Mouse (Mus musculus) forebrain, embryonic 10.5 days (tissue): Measurements from ENCODE around the gene Zpr1. TPM values are rescaled to one million over a fixed set of nuclear protein-coding genes. Genes with fewer than 3 reads are reported as not detected.
A peak's percentile ranks its signal among the peaks of the same experiment; 100 is the strongest.

Experiments used
- DNase-seq: peaks from one replicate; pipeline ENCODE4 v3.0.0-alpha.2; 2017; ENCODE audit warnings: low spot score; ENCODE audit errors: extremely low spot score
- H3K27ac ChIP-seq: fragments of 300-500 bp; sonication (generic); 2 replicates; pipeline ENCODE4 v1.5.1; 2016; ENCODE audit warnings: mild to moderate bottlenecking
- H3K27me3 ChIP-seq: fragments of 300-500 bp; sonication (generic); 2 replicates; pipeline ENCODE4 v1.6.1; 2016; ENCODE audit warnings: mild to moderate bottlenecking; ENCODE audit not compliant: poor library complexity, severe bottlenecking
- H3K36me3 ChIP-seq: fragments of 300-500 bp; sonication (generic); replicated peaks from 2 replicates; pipeline ENCODE4 v1.6.1; 2016; ENCODE audit warnings: mild to moderate bottlenecking, moderate library complexity
- H3K4me1 ChIP-seq: fragments of 300-500 bp; sonication (generic); 2 replicates; pipeline ENCODE4 v1.6.1; 2016
- H3K4me3 ChIP-seq: fragments of 300-500 bp; sonication (generic); 2 replicates; pipeline ENCODE4 v1.5.1; 2016; ENCODE audit warnings: mild to moderate bottlenecking, moderate library complexity
- H3K9me3 ChIP-seq: fragments of 300-500 bp; sonication (generic); 2 replicates; pipeline ENCODE4 v1.6.1; 2016; ENCODE audit warnings: mild to moderate bottlenecking, moderate library complexity
- WGBS: fragments of 180-500 bp; shearing (Covaris S2); methylation state at CpG from one replicate; pipeline ENCODE4 v1.1.7; 2016; 5-methylcytosine and 5-hydroxymethylcytosine counted together
- polyA plus RNA-seq: library from polyadenylated mRNA; unstranded; fragments of >200 nt; fragmentation: Nextera tagmentation; extraction: Ambion mirVana; gene quantifications from 2 replicates; pipeline ENCODE4 v1.2.1, GENCODE M21; 2016

The Zpr1 gene
- polyA plus RNA-seq, 1 experiment from 2014 or later, result 76.7 TPM

GRCm38 (mm10) chr9:46270782-46271181 lies 2.1 kb upstream of the Zpr1 start:
- no peak for DNase-seq
- no peaks in the 10 kb centered on the region for H3K9me3 ChIP-seq
- WGBS, result 96% methylated on average over 4 of the region's 4 CpGs
- peaks cover 16% of the 10 kb centered on the region for H3K36me3 ChIP-seq
- H3K4me1 ChIP-seq, result peaks cover 31% of the 10 kb centered on the region
- H3K27me3 ChIP-seq, result peaks cover 39% of the 10 kb centered on the region
- H3K27ac ChIP-seq, result no peak overlapping the region
- no peak overlapping the region for H3K4me3 ChIP-seq

DNA sequence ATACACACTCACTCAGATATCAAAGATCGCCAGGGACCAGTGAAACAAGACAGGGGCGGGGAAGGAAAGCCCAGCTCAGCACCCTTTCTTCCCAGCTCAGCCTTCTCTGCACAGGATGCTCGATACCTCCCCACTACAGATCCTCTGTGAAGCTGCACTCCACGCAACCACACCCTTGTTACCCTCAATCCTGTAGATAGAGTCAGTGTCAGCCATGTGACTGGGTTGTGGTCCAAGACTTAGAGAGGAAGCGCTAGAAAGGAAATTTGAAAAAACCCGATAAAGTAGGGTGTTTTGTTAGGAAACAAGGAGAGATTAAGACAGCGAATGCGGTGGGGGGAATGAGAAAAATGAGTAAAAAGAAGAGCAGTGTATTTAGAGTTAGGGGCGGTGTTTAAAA lies 794 bp upstream of the Zpr1 start:
- peaks cover 31% of the 10 kb centered on the region for H3K4me1 ChIP-seq
- H3K36me3 ChIP-seq, result peaks cover 29% of the 10 kb centered on the region
- peak overlapping the region; percentile 94 for H3K4me3 ChIP-seq

DNA sequence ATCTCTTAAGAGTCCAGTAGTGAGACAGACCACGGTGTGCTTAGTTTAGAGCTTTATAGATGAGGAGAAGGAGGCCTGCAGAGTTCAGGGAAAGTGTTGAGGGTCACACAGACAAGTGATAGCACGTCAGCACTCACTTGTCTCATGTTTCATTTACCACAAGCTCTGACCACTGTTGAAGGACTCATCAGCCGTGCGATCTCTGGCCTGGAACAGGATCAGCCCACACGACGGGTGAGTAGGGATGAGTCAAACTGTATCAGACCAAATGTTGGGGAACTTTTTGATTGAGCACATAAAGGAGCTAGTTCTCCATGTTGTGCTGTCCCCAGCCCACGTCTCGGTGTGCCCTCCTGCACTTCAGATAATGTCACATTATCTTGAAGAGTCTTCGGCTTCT lies 1.6 kb downstream of the Zpr1 start:
- Histone ChIP-seq H3K9me3 (no peaks in the 10 kb centered on the region), H3K4me3 (peak overlapping the region; percentile 94), H3K27me3 (peaks cover 22% of the 10 kb centered on the region), H3K4me1 (peaks cover 31% of the 10 kb centered on the region), H3K36me3 (peaks cover 51% of the 10 kb centered on the region), H3K27ac (no peak overlapping the region)
- DNase-seq, result no peak
- WGBS, result 91% methylated on average over 9 of the region's 9 CpGs

More for the DNA sequence above, 794 bp upstream of the Zpr1 start:
- Histone ChIP-seq H3K27ac (no peak overlapping the region), H3K27me3 (peaks cover 39% of the 10 kb centered on the region), H3K9me3 (no peaks in the 10 kb centered on the region)
- 86% methylated on average over 9 of the region's 9 CpGs for WGBS
- DNase-seq, result no peak

- H3K36me3 ChIP-seq, result peaks cover 62% of the 10 kb centered on the region
Measured at GRCm38 (mm10) chr9:46282631-46283436, 10.0 kb downstream of the Zpr1 start, which contains the start of gene Bud13. TSS of gene Bud13 (plus strand) at chr9:46283008.

GRCm38 (mm10) chr9:46298381-46298780 lies 25.5 kb downstream of the Zpr1 start:
- no peaks in the 10 kb centered on the region for H3K9me3 ChIP-seq
- no peak for DNase-seq
- no peaks in the 10 kb centered on the region for H3K27me3 ChIP-seq
- H3K27ac ChIP-seq, result no peak overlapping the region
- H3K36me3 ChIP-seq, result peaks cover 63% of the 10 kb centered on the region
- H3K4me3 ChIP-seq, result no peak overlapping the region
- H3K4me1 ChIP-seq, result no peaks in the 10 kb centered on the region
- 89% methylated on average over 4 of the region's 4 CpGs for WGBS

More at GRCm38 (mm10) chr9:46282631-46283436, 10.0 kb downstream of the Zpr1 start, which contains the start of gene Bud13:
- no peaks in the 10 kb centered on the region for H3K9me3 ChIP-seq
- peaks cover 24% of the 10 kb centered on the region for H3K4me1 ChIP-seq
- no peaks in the 10 kb centered on the region for H3K27me3 ChIP-seq
- under 1% methylated on average over 55 of the region's 55 CpGs for WGBS
- DNase-seq, result peak; percentile 89
- peak within 1 kb of the TSS; percentile 93 for H3K27ac ChIP-seq
- H3K4me3 ChIP-seq, result peak within 1 kb of the TSS; percentile 86

- no peak overlapping the region for H3K27ac ChIP-seq
- peaks cover 28% of the 10 kb centered on the region for H3K36me3 ChIP-seq
- no peaks in the 10 kb centered on the region for H3K9me3 ChIP-seq
- peak; percentile 60 for DNase-seq
- H3K27me3 ChIP-seq, result no peaks in the 10 kb centered on the region
- 15% methylated on average over 2 of the region's 2 CpGs for WGBS
- H3K4me1 ChIP-seq, result no peaks in the 10 kb centered on the region
- no peak overlapping the region for H3K4me3 ChIP-seq
Measured at GRCm38 (mm10) chr9:46302142-46302541, 29.3 kb downstream of the Zpr1 start.

- Histone ChIP-seq H3K4me1 (peaks cover 12% of the 10 kb centered on the region), H3K27ac (no peak overlapping the region), H3K9me3 (no peaks in the 10 kb centered on the region), H3K36me3 (no peaks in the 10 kb centered on the region), H3K27me3 (peaks cover 49% of the 10 kb centered on the region), H3K4me3 (no peak overlapping the region)
- WGBS, result 13% methylated on average over 7 of the region's 7 CpGs
- DNase-seq, result no peak
Measured at GRCm38 (mm10) chr9:46309121-46309520, 36.3 kb downstream of the Zpr1 start.

- Histone ChIP-seq H3K36me3 (no peaks in the 10 kb centered on the region), H3K27ac (peak overlapping the region; percentile 11; the same call in 1 of the 2 replicates), H3K9me3 (peaks cover 6% of the 10 kb centered on the region; the same call in 1 of the 2 replicates), H3K4me3 (no peak overlapping the region), H3K4me1 (peaks cover 32% of the 10 kb centered on the region), H3K27me3 (peaks cover 31% of the 10 kb centered on the region)
- 0% methylated on average over 4 of the region's 4 CpGs for WGBS
- peak; percentile 78 for DNase-seq
Measured at GRCm38 (mm10) chr9:46314507-46314906, 41.6 kb downstream of the Zpr1 start.

GRCm38 (mm10) chr9:46314921-46315320 lies 42.1 kb downstream of the Zpr1 start:
- DNase-seq, result no peak
- 56% methylated on average over 2 of the region's 2 CpGs for WGBS
- H3K36me3 ChIP-seq, result no peaks in the 10 kb centered on the region
- peak overlapping the region; percentile 82 for H3K27ac ChIP-seq
- H3K4me1 ChIP-seq, result peaks cover 32% of the 10 kb centered on the region
- peaks cover 10% of the 10 kb centered on the region for H3K9me3 ChIP-seq
- H3K27me3 ChIP-seq, result peaks cover 27% of the 10 kb centered on the region
- H3K4me3 ChIP-seq, result no peak overlapping the region

DNA sequence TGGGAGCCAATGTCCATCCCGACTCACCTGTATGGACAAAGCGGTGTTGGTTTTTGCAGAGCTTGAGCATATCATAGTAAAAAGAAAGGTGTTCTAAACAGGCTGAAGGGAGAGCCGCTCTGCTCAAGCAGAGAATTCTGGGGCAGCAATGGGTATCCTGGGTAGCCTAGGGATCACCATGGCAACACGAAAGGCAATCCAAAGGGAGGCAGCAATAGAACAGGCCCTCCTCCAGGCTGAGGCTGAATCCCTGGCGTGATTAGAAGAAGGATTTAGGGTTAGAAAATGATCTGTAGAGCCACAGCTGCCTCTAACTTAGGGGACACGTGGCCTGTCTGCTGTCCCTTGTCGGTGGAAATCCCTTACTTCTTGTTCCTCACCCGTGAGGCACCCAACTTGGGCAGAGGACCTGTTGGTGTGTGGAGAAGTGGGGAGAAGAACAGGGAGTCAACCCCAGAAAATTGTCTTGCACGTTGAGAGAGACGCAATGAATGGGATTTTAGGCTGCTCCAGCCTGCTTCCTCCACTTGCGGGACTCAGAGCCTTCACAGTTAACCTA lies 43.0 kb downstream of the Zpr1 start:
- DNase-seq, result peak; percentile 56
- H3K4me3 ChIP-seq, result peak overlapping the region; percentile 30
- H3K27me3 ChIP-seq, result peaks cover 18% of the 10 kb centered on the region
- H3K27ac ChIP-seq, result peak overlapping the region; percentile 82
- H3K36me3 ChIP-seq, result no peaks in the 10 kb centered on the region
- 22% methylated on average over 11 of the region's 11 CpGs for WGBS
- H3K9me3 ChIP-seq, result peaks cover 20% of the 10 kb centered on the region
- H3K4me1 ChIP-seq, result peaks cover 32% of the 10 kb centered on the region

DNA sequence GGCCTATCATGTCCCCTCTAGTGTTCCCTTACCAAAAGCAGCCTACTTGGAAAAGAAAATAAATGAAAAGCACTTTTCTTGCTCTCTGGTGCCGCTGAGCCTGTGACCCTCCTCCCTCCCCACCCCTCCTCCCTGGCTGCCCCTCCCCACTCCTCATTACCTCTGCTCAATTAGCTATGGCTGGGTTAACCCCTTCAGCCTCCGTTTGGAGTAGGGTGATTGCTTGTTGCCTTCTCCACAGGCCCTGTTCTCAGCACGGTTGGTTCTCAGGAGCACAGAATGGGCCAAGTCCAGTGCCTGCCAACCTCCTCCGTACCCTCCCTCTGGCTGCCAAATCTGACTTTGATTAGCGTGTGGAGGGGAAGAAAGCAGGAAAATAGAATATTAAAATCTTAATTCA lies 43.5 kb downstream of the Zpr1 start:
- peak overlapping the region; percentile 82 for H3K27ac ChIP-seq
- no peaks in the 10 kb centered on the region for H3K36me3 ChIP-seq
- WGBS, result 14% methylated on average over 5 of the region's 5 CpGs
- peak overlapping the region; percentile 30 for H3K4me3 ChIP-seq
- H3K27me3 ChIP-seq, result peaks cover 17% of the 10 kb centered on the region
- H3K9me3 ChIP-seq, result peaks cover 20% of the 10 kb centered on the region
- DNase-seq, result peak; percentile 69
- peaks cover 32% of the 10 kb centered on the region for H3K4me1 ChIP-seq

- peaks cover 32% of the 10 kb centered on the region for H3K4me1 ChIP-seq
- peak overlapping the region; percentile 30; the same call in 1 of the 2 replicates for H3K4me3 ChIP-seq
- H3K27ac ChIP-seq, result peak overlapping the region; percentile 82
- peak; percentile 38 for DNase-seq
- H3K36me3 ChIP-seq, result no peaks in the 10 kb centered on the region
- WGBS, result 47% methylated on average over 8 of the region's 8 CpGs
- peaks cover 17% of the 10 kb centered on the region for H3K27me3 ChIP-seq
- peaks cover 20% of the 10 kb centered on the region for H3K9me3 ChIP-seq
Measured at GRCm38 (mm10) chr9:46316909-46317308, 44.0 kb downstream of the Zpr1 start.

GRCm38 (mm10) chr9:46317957-46318356 lies 45.1 kb downstream of the Zpr1 start:
- H3K27me3 ChIP-seq, result peaks cover 21% of the 10 kb centered on the region
- H3K27ac ChIP-seq, result no peak overlapping the region
- H3K9me3 ChIP-seq, result peaks cover 20% of the 10 kb centered on the region
- H3K4me3 ChIP-seq, result no peak overlapping the region
- DNase-seq, result no peak
- no peaks in the 10 kb centered on the region for H3K36me3 ChIP-seq
- WGBS, result 87% methylated on average over 3 of the region's 3 CpGs
- peaks cover 39% of the 10 kb centered on the region for H3K4me1 ChIP-seq
